Mouse (Mus musculus) stomach, postnatal 0 days (tissue): Measurements from ENCODE around the gene Tnrc6b.

Experiments used
- CTCF ChIP-seq: IDR thresholded peaks from 2 replicates; pipeline ENCODE4 v1.5.1; 2016; ENCODE audit warnings: antibody characterized with exemption, low read depth, mild to moderate bottlenecking, moderate library complexity
- EP300 ChIP-seq: optimal IDR thresholded peaks from 2 replicates; pipeline ENCODE3; 2016; ENCODE audit warnings: antibody characterized with exemption

GRCm38 (mm10) chr15:80685603-80685895, 25.6 kb upstream of the Tnrc6b start:
- TF ChIP-seq EP300 (no peak), CTCF (no peak)
